Mouse (Mus musculus) myocyte (in vitro differentiated cells): ENCODE data around the gene Ninj2. TPM values are rescaled to one million over a fixed set of nuclear protein-coding genes. Genes with fewer than 3 reads are reported as not detected.

Source experiments
- H3K27me3 ChIP-seq: one replicate; pipeline ENCODE4 v1.6.1; 2011; ENCODE audit not compliant: control insufficient read depth, insufficient read depth, insufficient read length
- H3K36me3 ChIP-seq: one replicate; pipeline ENCODE4 v1.6.1; 2011; ENCODE audit not compliant: control insufficient read depth, insufficient read depth
- H3K4me2 ChIP-seq: one replicate; pipeline ENCODE4 v1.6.1; 2011; ENCODE audit warnings: low read depth, control low read depth
- H3K4me3 ChIP-seq: one replicate; pipeline ENCODE4 v1.5.1; 2011; ENCODE audit warnings: mild to moderate bottlenecking, control low read depth, moderate library complexity
- H3K79me2 ChIP-seq: one replicate; pipeline ENCODE4 v1.6.1; 2011; ENCODE audit not compliant: control insufficient read depth, insufficient read depth
- H3ac ChIP-seq: one replicate; pipeline ENCODE4 v1.6.1; 2011; ENCODE audit not compliant: control insufficient read depth, insufficient read length
- CEBPB ChIP-seq: IDR thresholded peaks from 2 replicates; pipeline ENCODE4 v1.6.1; 2011; ENCODE audit warnings: mild to moderate bottlenecking, moderate library complexity; ENCODE audit not compliant: poor library complexity, insufficient read depth, severe bottlenecking
- E2F4 ChIP-seq: IDR thresholded peaks from one replicate; pipeline ENCODE4 v1.6.1; 2011; ENCODE audit warnings: mild to moderate bottlenecking, control low read depth, moderate library complexity; ENCODE audit not compliant: insufficient read depth
- MAX ChIP-seq: IDR thresholded peaks from one replicate; pipeline ENCODE4 v1.6.1; 2011; ENCODE audit warnings: low read depth, mild to moderate bottlenecking, control low read depth
- MYOD1 ChIP-seq, 3 experiments: IDR thresholded peaks; one replicate each; pipeline ENCODE4 v1.6.1; 2011; ENCODE audit warnings: control low read depth in 2 of 3, low read depth in 2 of 3, mild to moderate bottlenecking in 2 of 3, moderate library complexity in 1 of 3; ENCODE audit not compliant: insufficient read length in 2 of 3, control insufficient read depth in 1 of 3
- MYOG ChIP-seq, 3 experiments: IDR thresholded peaks; one replicate each; pipeline ENCODE4 v1.6.1; 2011; ENCODE audit warnings: control low read depth in 2 of 3, low read depth in 2 of 3, mild to moderate bottlenecking in 2 of 3; ENCODE audit not compliant: insufficient read length in 2 of 3, control insufficient read depth in 1 of 3, insufficient read depth in 1 of 3
- POLR2A ChIP-seq: IDR thresholded peaks from one replicate; pipeline ENCODE4 v1.6.1; 2011; ENCODE audit warnings: low read depth, mild to moderate bottlenecking, control low read depth, moderate library complexity; ENCODE audit not compliant: insufficient read length
- POLR2AphosphoS2 ChIP-seq: IDR thresholded peaks from one replicate; pipeline ENCODE4 v1.6.1; 2011; ENCODE audit warnings: low read depth, control low read depth; ENCODE audit not compliant: insufficient read length
- REST ChIP-seq: IDR thresholded peaks from one replicate; pipeline ENCODE4 v1.6.1; 2011; ENCODE audit warnings: mild to moderate bottlenecking, control low read depth, moderate library complexity; ENCODE audit not compliant: insufficient read depth, insufficient read length
- SRF ChIP-seq: IDR thresholded peaks from one replicate; pipeline ENCODE4 v1.6.1; 2011; ENCODE audit warnings: low read depth; ENCODE audit not compliant: control insufficient read depth, insufficient read length
- TCF12 ChIP-seq: IDR thresholded peaks from one replicate; pipeline ENCODE4 v1.6.1; 2011; ENCODE audit warnings: mild to moderate bottlenecking, control low read depth; ENCODE audit not compliant: poor library complexity, insufficient read depth, severe bottlenecking
- TCF3 ChIP-seq: IDR thresholded peaks from one replicate; pipeline ENCODE4 v1.6.1; 2011; ENCODE audit warnings: low read depth, control low read depth; ENCODE audit not compliant: insufficient read length
- USF1 ChIP-seq: IDR thresholded peaks from one replicate; pipeline ENCODE4 v1.6.1; 2011; ENCODE audit warnings: low read depth, mild to moderate bottlenecking, control low read depth, moderate library complexity
- polyA plus RNA-seq: library from polyadenylated mRNA; unstranded; fragments of >200 nt; fragmentation: generic; extraction: Trizol; gene quantifications from one replicate; pipeline ENCODE4 v1.2.1, GENCODE M21; 2012; ENCODE audit warnings: missing spikeins

The Ninj2 gene
- polyA plus RNA-seq, 1 experiment, result 0.05 TPM

- no peaks in the 10 kb centered on the region for H3K79me2 ChIP-seq
- TF ChIP-seq POLR2A (no peak), E2F4 (no peak), MYOD1 (IDR thresholded peaks at IDR 0.05; ENCODE audit: control insufficient read depth in 1 of 3, insufficient read length in 2 of 3, low read depth in 2 of 3) (no peak), MYOG (IDR thresholded peaks at IDR 0.05; ENCODE audit: control insufficient read depth in 1 of 3, insufficient read depth in 1 of 3, insufficient read length in 2 of 3, low read depth in 2 of 3) (no peak), TCF12 (no peak), TCF3 (no peak), CEBPB (no peak), USF1 (no peak), SRF (no peak), MAX (no peak), REST (no peak), POLR2AphosphoS2 (no peak)
- H3K36me3 ChIP-seq, result no peaks in the 10 kb centered on the region
- H3K4me2 ChIP-seq, result no peak overlapping the region
- H3ac ChIP-seq, result no peak overlapping the region
- no peaks in the 10 kb centered on the region for H3K27me3 ChIP-seq
- H3K4me3 ChIP-seq, result no peak overlapping the region
Observed at GRCm38 (mm10) chr6:120157479-120157878, 64.3 kb downstream of the Ninj2 start.

- Histone ChIP-seq H3K4me2 (no peak overlapping the region), H3K4me3 (no peak overlapping the region), H3K27me3 (no peaks in the 10 kb centered on the region), H3K36me3 (no peaks in the 10 kb centered on the region), H3K79me2 (no peaks in the 10 kb centered on the region), H3ac (no peak overlapping the region)
- no peak for TF ChIP-seq MYOG (IDR thresholded peaks at IDR 0.05; ENCODE audit: control insufficient read depth in 1 of 3, insufficient read depth in 1 of 3, insufficient read length in 2 of 3, low read depth in 2 of 3)
Observed at GRCm38 (mm10) chr6:120159133-120159901, 66.2 kb downstream of the Ninj2 start.

GRCm38 (mm10) chr6:120162928-120163327, 69.8 kb downstream of the Ninj2 start:
- no peak for TF ChIP-seq REST
- no peak for TF ChIP-seq MAX
- no peak overlapping the region for H3ac ChIP-seq

GRCm38 (mm10) chr6:120164765-120165164, 71.6 kb downstream of the Ninj2 start:
- Histone ChIP-seq H3K4me3 (no peak overlapping the region), H3K27me3 (no peaks in the 10 kb centered on the region), H3K79me2 (no peaks in the 10 kb centered on the region), H3K36me3 (no peaks in the 10 kb centered on the region), H3K4me2 (no peak overlapping the region), H3ac (no peak overlapping the region)
- peak in 2 of 3 experiments; percentile 61 to 65 for TF ChIP-seq MYOD1 (IDR thresholded peaks at IDR 0.05; ENCODE audit: control insufficient read depth in 1 of 3, insufficient read length in 2 of 3, low read depth in 2 of 3)
- no peak for TF ChIP-seq POLR2A
- no peak for TF ChIP-seq E2F4
- TF ChIP-seq TCF3, result no peak

More at GRCm38 (mm10) chr6:120162928-120163327, 69.8 kb downstream of the Ninj2 start:
- no peaks in the 10 kb centered on the region for H3K79me2 ChIP-seq
- no peak overlapping the region for H3K4me2 ChIP-seq
- no peaks in the 10 kb centered on the region for H3K27me3 ChIP-seq
- no peak overlapping the region for H3K4me3 ChIP-seq
- no peaks in the 10 kb centered on the region for H3K36me3 ChIP-seq

- no peaks in the 10 kb centered on the region for H3K27me3 ChIP-seq
- no peaks in the 10 kb centered on the region for H3K36me3 ChIP-seq
- no peak overlapping the region for H3K4me2 ChIP-seq
- H3ac ChIP-seq, result no peak overlapping the region
- no peaks in the 10 kb centered on the region for H3K79me2 ChIP-seq
- TF ChIP-seq POLR2AphosphoS2, result no peak
- no peak for TF ChIP-seq REST
- no peak for TF ChIP-seq SRF
- no peak for TF ChIP-seq MYOG (IDR thresholded peaks at IDR 0.05; ENCODE audit: control insufficient read depth in 1 of 3, insufficient read depth in 1 of 3, insufficient read length in 2 of 3, low read depth in 2 of 3)
- no peak for TF ChIP-seq CEBPB
- no peak for TF ChIP-seq POLR2A
- TF ChIP-seq E2F4, result no peak
- TF ChIP-seq TCF3, result no peak
- no peak overlapping the region for H3K4me3 ChIP-seq
Observed at GRCm38 (mm10) chr6:120167574-120167973, 74.4 kb downstream of the Ninj2 start.
